Mouse (Mus musculus) heart, postnatal 25 days (tissue): ENCODE measurements around the gene Keap1. TPM values are rescaled to one million over a fixed set of nuclear protein-coding genes. Genes with fewer than 3 reads are reported as not detected.
A peak's percentile ranks its signal among the peaks of the same experiment; 100 is the strongest.
"Not testable (repeated sequence)": the region's sequence is repeated elsewhere in the genome, so short reads cannot be mapped to it uniquely, and the experiment has no call there.

Experiments used
- DNase-seq: peaks from one replicate; pipeline ENCODE4 v3.0.0; 2022; ENCODE audit warnings: low spot score
- intact Hi-C: fragments of 180-260 bp; cut with DNase I; formaldehyde crosslinking; loops from one replicate; pipeline ENCODE4 v1.15.1; 2025
- total RNA-seq, 2 experiments: library from RNA; stranded (reverse); gene quantifications; 2 replicates each; pipeline ENCODE4 v1.2.3; 2021

The Keap1 gene
- total RNA-seq, 2 experiments from 2014 or later, result 35.9 to 42.2 TPM

DNA sequence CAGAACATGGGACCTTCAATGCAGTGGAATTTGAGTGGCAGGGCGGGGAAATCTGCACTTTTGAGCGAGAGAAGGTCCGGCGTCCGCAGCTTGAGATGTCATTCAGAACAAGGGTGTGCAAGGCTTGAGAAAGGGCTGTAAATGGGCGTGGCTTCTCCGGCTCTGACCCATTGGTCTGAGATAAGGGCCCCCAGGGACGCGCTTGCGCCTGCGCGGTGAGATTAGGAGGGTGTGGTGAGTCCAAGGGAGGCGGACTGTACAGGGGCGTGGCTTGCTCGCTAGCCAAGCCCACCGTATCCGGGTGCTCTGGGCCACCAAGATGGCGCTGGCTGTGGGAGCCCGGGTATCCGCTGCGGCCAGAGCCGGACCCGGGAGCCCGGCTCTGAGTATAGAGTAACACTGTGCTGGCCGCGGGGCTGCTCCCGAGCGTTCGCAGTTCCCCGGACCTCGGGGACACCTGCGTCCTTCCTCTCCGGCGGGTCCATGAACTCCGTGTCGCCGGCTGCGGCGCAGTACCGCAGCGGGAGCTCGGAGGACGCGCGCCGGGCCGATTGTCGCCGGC is 25.9 kb upstream of the Keap1 start, which contains the start of gene Atg4d:
Atg4d (plus strand) TSS at position 294 of the 562 bp plus-strand sequence.
- peak; percentile 99 for DNase-seq
- intact Hi-C loops, result loop anchor here (2.0 kb wide), 1 partner anchor 22 kb away; the partner anchor contains the start of gene Kri1

DNA sequence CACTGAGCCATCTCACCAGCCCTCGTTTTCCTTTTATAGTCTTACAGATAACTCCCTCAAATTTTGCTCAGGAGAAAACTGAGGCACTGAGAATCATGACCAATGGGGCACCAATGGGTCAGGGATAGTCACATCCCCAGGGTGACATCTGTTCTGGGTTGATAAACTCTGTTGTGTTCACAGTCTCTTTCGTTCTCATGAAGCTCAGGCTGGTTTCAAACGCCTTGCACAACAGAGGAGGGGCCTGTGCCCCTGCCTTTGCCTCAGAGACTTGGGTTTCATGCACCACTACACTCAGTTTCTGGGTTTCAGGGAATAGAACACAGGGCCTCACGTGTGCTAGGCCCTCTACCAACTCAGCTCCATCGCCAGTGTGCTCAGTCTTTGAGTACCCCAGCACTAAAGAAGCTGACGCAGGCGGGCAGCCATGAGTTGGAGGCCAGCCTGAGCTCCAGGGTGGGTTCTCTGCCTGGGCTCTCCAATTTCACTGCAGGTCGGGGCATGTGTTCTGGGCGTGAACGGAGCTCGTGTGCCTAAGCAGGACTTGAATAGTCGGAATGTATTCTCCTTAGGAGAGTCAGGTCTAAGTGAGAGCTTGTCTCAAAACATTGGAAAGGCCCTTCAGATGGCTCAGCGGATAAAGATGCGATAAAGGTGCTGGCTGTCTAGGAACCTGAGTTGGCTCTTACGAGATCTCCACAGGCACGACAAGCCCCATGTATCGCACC is 25.3 kb upstream of the Keap1 start:
- DNase-seq, result no peak
- intact Hi-C loops, result loop anchor here (2.0 kb wide), 1 partner anchor 22 kb away; the partner anchor contains the start of gene Kri1

DNA sequence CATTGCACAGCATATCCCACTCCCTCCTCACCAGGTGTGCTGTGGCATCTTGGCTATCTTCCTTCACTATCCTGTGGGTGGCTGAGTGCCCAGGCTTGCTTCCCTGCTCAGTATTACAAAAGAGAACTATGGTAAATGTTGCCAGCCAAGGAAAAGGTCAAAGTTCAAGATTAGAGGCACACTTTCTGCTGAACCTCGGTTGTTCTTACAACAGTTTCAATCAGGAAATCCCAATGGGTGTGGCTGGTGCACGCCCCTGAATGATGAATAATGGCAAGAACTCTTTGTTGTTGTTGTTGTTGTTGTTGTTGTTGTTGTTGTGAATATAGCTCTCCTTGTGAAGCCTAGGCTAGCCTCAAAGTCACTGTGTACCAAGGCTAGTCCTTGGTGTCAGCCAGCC is 22.7 kb upstream of the Keap1 start:
- intact Hi-C loops, result no loop called here

DNA sequence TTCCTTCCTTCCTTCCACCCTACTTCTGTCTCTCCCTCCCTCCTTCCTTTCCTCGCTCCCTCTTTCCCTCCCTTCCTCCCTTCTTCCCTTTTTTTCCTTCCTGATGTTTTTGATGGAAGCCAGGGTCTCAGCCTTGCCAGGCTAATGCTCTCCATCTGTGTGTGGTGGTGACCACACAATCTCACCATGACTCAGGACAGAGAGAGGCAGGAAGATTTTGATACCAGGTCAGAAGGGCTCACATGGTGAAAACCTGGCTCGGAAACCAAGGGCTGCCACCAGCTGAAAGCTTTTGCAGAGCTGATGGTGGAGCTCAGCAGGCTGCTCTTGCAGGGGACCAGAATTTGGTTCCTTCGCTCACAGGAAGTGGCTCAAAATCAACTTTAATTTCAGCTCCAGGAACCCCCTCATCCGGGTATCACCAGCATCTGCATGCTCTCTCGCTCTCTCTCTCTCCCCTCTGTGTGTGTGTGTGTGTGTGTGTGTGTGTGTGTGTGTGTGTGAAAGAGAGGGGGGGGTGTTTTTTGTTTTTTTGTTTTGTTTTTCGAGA is 21.4 kb upstream of the Keap1 start:
- intact Hi-C loops, result no loop called here
- no peak for DNase-seq

More for the DNA sequence above, 22.7 kb upstream of the Keap1 start:
- no peak for DNase-seq

DNA sequence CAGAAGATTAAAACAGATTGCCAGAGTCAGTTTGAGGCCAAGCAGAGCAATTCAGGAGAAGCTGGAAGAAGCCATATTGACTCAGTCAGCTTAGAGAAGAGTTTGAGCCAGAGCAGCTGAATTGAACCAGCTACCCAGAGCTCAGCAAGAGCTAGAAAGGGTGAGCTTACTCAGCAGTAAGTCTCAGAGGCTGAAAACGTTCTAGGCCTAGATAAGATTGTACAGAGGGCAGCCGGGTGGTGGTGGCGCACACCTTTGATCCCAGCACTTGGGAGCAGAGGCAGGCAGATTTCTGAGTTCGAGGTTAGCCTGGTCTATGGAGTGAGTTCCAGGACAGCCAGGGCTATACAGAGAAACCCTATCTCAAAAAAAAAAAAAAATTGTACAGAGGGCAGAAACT is 17.2 kb upstream of the Keap1 start:
- intact Hi-C loops, DNase-seq: not testable (repeated sequence)

DNA sequence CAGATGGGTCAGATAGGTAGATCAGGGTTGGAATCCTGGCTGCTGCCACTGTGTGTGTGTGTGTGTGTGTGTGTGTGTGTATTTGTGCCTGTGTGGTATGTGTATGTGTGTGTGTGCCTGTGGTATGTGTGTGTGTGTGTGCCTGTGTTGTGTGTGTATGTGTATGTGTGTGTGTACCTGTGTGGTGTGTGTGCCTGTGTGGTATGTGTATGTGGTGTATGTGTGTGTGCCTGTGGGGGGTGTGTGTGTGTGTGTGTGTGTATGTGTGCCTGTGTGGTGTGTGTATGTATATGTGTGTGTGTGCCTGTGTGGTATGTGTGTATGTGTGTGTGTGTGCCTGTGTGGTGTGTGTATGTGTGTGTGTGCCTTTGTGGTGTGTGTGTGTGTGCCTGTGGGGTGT is 15.5 kb upstream of the Keap1 start:
- no peak for DNase-seq
- intact Hi-C loops, result no loop called here

DNA sequence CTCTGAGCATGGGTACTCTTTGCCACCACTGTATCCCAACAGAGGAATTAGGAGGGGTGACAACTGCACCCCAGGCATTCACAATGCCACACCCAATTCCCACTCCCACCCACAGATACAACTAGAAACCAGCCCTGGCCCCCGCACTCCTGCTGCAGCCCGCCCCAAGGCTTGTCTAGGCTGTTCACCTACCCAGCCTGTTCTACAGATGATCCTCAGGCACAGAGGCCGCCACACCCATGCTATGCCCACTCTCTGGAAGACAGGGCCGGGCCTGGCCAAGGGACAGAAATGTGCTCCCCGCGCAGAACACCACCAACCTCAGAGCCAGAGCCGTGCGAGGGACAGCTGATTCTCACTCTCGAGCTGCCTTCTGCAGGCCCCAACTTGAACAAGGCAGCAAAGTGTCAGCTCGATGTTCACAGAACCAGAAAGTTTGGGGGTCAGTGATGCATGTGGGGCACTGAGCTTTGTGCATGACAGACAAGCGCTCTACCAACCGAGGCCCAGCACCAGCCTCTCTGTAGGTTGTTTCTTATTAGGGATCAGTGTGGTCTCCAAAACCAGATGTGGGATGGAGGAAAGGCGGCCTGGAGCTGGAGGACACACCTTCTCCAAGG is 12.1 kb upstream of the Keap1 start:
- intact Hi-C loops, result no loop called here
- no peak for DNase-seq

DNA sequence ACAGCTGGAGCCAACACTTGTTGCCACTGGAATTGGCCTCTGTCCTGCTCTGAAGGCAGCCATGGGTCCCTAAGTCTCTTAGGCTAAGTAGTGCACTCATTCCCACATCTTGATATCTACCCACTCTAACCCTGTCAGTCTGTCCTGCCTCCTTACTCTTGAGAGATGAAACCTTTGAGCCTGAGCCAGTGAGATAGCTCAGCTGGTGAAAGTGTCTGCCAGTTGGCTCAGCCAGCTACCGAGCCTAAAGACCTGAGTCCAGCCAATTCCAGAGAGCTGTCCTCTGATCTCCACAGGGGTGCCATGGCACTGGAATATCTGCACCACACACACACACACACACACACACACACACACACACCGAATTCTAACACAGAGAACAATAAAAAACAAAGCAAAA is 11.3 kb upstream of the Keap1 start:
- intact Hi-C loops, result no loop called here
- no peak for DNase-seq

DNA sequence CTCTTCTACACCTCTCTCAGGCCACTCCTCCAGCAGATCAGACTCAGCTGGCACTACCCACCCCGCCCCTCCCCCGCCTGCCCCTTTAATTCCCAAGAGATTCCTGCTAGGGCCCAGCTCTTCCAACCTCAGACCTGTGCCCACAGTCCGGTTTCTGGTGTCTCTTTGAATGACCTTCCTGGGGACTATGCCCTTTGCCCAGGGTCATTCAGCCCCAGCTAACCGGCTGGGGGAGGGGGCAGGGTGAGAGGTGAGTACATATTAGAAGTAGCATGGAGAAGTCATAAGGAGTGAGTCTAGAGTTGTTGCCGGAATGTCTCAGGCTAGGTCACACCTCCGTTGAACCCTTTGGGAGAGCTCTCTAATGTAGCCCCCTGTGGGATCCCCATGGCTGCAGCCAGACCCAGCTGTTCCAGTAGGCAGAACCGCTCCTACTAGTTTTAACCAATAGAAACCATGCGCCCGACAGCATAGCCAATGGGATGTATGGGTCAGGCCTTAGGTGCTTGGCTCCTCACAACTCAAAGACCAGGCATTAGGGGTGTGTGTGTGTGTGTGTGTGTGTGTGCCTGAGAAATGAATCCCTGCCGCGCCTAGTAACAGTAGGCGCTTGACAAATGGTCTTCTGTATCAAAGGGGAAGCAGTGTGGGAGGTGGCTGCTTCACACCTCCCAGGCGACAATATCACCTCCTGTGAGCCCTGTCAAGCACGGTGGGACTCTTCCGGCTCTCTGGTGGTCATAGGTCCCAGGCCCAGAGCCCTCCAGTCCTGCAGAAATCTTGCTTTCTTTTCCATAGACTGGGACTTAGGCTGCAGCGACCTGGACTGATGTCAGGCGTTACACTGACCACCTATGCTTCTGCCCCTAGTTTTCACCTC is 10.7 kb upstream of the Keap1 start:
- DNase-seq, result no peak
- intact Hi-C loops, result no loop called here

DNA sequence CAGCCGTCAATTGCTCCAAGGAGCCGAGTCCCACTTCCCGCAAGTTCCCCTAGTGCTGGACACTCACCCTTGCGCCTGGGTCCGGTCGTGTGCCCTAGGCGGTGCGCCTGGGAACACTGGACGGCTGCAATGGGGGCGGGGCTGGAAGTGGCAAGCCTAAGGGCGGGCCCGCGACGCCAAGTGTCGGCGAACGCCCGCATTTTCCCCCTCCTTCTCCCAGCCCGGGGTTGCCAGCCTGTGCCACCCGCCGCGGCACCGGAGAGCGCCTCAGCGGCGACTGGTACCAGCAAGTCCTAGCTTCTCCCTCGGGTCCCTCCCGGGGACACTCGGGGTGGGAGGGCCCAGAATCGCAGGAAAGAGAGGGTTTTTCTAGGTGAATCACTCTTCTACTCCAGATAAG is 9.2 kb upstream of the Keap1 start, which contains the start of gene S1pr5:
S1pr5 (minus strand) TSS at position 118 of the 400 bp plus-strand sequence.
- intact Hi-C loops, result no loop called here

DNA sequence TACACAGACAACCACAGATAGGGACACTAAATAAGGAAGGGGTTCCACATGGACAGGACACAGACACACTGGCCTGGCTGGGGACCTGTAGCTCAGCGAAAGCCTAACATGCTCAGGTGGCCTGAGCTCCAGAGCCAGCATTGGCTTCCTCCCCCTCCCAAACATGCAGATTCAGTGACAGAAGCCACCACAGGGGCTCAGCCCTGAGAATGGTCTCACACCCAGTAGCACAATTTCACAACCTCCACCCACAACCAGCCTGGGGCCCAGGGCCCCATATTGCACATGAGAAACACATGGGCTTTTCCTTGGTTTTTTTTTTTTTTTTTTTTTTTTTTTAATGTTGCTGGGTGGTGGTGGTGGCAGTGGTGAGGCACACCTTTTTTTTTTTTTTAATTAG is 7.2 kb upstream of the Keap1 start:
- intact Hi-C loops, result no loop called here
- DNase-seq, result no peak

More for the DNA sequence above, 9.2 kb upstream of the Keap1 start, which contains the start of gene S1pr5:
- DNase-seq, result no peak

DNA sequence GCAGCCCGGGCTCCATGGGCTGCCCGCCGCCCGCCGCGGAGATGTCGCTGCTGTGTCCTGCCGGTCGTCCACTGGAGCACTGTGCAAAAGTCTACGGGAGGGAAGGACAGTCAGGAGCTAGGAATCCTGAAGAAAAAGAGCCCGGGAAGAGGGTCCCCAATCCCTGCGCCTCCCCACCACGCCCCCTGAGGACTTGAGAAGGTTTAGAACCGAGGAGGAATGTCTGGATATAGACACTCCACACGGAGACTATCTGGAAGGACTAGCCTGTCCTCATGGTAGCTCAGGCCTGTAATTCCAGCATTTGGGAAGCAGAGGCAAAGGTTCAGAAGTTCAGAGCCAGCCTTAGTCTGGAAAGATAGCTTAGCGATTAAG is 5.9 kb upstream of the Keap1 start:
- intact Hi-C loops, result no loop called here
- no peak for DNase-seq

DNA sequence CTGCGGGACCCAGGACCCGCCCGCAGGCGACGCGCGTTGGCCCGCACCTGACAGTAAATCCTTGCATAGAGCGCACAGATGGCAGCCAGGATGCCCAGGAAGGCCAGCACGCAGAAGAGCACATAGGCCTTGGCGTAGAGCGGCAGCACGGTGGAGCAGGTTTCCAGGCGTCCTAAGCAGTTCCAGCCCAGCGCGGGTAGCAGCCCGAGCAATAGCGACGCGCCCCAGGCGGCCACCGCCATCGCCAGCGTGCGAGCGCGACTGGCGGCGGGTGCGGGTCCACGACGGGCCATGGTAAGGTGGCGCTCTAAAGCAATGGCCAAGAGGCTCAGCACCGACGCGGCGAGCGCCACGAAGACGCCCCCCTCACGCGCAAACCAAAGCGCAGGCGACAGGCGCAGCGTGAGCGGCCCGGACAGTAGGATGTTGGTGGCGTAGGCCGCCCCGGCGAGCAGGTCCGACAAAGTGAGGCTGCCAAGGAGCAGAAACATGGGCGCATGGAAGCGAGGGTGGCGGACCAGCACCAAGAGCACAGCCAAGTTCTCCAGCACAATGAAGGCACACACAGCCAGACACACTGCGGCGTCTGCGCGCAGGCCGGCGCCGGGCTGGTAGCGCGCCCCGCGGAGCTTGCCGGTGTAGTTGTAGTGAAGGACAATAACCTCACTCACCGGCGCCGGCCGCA is 5.4 kb upstream of the Keap1 start:
- DNase-seq, result no peak
- intact Hi-C loops, result loop anchor here (5.0 kb wide), 2 partner anchors 48 to 118 kb away; partner anchors contain the start of gene Cdkn2d

DNA sequence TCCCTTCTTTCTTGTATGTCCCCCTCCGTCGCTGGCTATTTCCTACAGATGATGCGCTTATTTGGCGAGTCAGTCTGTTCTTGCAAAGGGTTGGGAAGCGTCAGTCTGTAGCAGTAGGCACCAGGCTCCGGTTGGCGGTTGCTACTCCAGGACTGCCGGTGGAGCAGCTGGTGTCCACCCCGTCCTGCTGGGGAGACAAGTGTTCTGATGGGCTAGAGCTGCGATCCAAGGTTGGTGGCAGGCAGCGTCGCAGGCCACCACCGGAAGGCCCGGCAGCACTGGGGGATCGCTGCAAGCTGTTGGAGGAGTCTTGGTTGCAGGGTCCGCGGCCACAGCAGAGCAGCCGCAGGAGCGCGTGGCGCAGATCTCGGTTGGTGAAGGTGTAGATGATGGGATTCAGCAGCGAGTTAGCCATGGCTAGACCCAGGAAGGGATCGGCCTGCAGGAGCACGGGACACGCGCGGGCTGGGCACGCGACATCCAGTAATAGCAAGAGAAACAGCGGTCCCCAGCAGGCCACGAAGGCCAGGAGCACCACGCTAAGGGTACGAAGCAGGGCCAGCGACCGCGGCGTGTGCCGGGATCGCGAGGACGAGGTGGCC is 4.8 kb upstream of the Keap1 start:
- no peak for DNase-seq
- intact Hi-C loops, result loop anchor here (1.0 to 5.0 kb wide), 3 partner anchors 19 to 118 kb away; partner anchors contain the start of gene Cdkn2d

DNA sequence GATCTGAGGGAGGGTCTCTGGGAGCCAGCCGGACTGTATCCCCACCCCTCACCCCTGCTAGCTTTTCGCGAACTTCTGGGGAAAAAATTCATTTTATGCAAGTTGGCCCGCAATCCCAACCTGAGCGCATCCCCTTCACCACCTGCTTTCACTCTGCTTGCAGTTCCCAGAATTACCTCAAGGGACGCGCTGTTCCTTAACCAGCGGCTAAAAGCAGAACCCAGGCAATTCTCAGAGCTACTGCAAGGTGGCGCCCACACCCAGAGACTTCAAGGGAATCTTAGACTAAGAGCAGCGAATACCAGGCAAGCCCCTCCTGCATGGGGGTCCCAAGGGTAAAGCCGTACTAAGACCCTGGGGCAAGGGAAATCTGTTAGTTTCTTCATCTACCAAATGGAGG is 2.2 kb upstream of the Keap1 start:
- DNase-seq, result peak; percentile 50
- intact Hi-C loops, result loop anchor here (5.0 kb wide), 2 partner anchors 51 to 121 kb away; partner anchors contain the start of gene Cdkn2d

DNA sequence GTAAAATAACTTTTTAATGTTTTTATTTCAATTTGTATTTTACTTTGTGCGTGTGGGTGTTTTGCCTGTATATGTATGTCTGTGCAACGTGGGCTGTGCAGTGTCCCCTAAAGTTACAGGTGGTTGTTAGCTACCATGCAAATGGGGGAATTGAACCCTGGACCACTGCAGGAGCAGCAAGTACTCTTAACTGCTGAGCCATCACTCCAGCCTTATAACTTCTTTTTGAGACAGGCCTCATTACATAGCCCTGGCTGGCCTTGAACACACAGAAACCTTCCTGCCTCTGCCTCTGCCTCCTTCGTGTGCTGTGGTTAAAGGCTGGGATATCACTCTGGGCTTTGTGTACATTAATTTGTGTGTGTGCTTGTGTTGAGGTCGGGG is 296 bp upstream of the Keap1 start:
- DNase-seq, result no peak
- intact Hi-C loops, result no loop called here

DNA sequence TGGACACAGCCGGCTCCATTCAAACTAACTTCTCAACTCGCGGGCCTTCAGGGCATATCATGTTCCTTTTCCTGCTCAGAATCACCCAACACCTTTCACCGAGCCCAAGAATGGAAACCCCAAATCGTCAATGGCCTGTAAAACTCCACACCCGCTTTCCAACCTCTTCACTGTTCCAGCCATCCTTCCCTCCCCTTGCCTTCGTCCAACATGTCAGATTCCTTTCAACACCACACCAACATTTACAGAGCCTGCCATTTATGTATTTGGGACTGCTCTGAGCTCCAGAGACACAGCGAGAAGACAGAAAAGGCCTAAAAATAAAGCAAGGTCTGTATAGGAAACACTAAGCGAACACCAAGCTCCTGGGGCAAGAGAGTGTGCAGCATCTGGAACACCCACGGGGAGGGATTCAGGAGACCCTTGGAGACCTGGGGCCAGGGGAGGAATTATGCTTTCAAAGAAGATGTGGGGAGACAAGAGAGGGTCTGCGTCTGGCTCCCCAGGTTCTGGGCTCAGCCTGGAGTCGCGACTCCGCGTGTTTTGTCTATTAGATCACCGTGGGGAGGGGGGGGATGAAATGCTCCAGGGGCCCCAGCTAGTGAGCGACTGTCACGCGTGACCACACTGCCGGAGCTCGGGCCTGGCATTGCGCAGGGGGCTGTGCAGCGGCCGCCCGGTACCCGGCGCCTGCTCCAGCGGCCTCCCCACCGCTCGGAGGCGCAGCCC is 993 bp downstream of the Keap1 start:
- intact Hi-C loops, result no loop called here
- no peak for DNase-seq

DNA sequence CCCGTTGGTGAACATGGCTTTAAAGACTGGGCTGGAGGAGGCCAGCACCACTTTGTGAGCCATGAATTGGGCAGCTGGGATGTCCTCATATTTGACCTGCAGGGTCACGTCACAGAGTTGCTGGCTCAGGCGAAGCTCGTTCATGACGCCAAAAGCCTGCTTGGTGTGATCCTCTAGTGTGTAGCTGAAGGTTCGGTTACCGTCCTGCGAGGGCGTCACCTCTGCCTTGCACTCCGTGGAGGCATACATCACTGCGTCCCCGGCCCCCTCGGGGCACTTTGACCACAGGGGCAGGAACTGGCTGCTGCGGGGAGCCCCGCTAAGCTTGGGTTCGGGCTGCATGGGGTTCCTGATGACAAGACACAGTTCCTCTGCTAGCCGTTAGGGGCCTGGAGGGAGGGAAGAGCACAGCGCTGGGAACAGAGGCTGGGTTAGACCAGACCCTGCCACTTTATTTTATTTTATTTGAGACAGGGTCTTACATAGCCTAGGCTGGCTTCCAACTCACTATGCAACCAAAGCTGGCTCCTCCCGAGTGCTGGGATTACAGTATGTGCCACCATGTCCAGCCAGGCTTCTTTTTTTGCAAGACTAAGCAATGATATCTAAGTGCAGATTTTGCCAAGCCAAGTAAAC is 1.7 kb downstream of the Keap1 start:
- DNase-seq, result no peak
- intact Hi-C loops, result no loop called here
